Mouse (Mus musculus): Measurements from ENCODE around the gene Obox5. TPM values are rescaled to one million over a fixed set of nuclear protein-coding genes. Genes with fewer than 3 reads are reported as not detected.
"Not testable (repeated sequence)": the region's sequence is repeated elsewhere in the genome, so short reads cannot be mapped to it uniquely, and the experiment has no call there.

The Obox5 gene
- polyA plus RNA-seq (2014; fragmentation: Nextera tagmentation; extraction: Ambion mirVana) = not detected in 2 replicates

GRCm38 (mm10) chr7:15749831-15750230 is at the start of gene Obox5:
Gene Obox5 (plus strand): TSS chr7:15750131.
- H3K36me3 ChIP-seq (ENCODE audit: control insufficient read depth, insufficient read depth, low read length); H3K27ac ChIP-seq (ENCODE audit: low read length); H3K4me2 ChIP-seq (replicated peaks; ENCODE audit: low read depth, low read length); H3K4me1 ChIP-seq (ENCODE audit: control insufficient read depth, insufficient read depth, low read length); H3K9me3 ChIP-seq (ENCODE audit: control insufficient read depth, low read depth, low read length); H3K9ac ChIP-seq (replicated peaks; ENCODE audit: low read depth, low read length); ATAC-seq (ENCODE audit: insufficient number of reproducible peaks, insufficient read depth, low FRiP score, low read depth); H3K4me3 ChIP-seq (ENCODE audit: low read depth, low read length); H3K27me3 ChIP-seq (ENCODE audit: control insufficient read depth, insufficient read depth, low read length): not testable (repeated sequence)
- 93% methylated on average over 2 of the region's 2 CpGs for WGBS

- not testable (repeated sequence) for ATAC-seq (ENCODE audit: insufficient number of reproducible peaks, insufficient read depth, low FRiP score, low read depth); H3K36me3 ChIP-seq (ENCODE audit: control insufficient read depth, insufficient read depth, low read length); H3K9me3 ChIP-seq (ENCODE audit: control insufficient read depth, low read depth, low read length); H3K4me2 ChIP-seq (replicated peaks; ENCODE audit: low read depth, low read length); H3K27me3 ChIP-seq (ENCODE audit: control insufficient read depth, insufficient read depth, low read length); H3K27ac ChIP-seq (ENCODE audit: low read length); H3K9ac ChIP-seq (replicated peaks; ENCODE audit: low read depth, low read length); H3K4me3 ChIP-seq (ENCODE audit: low read depth, low read length); H3K4me1 ChIP-seq (ENCODE audit: control insufficient read depth, insufficient read depth, low read length)
- 74% methylated on average over 5 of the region's 5 CpGs for WGBS
Observed at GRCm38 (mm10) chr7:15749296-15749695, 635 bp upstream of the Obox5 start.

Other genes with a start within 250 kb of the Obox5 start
- not detected in 2 replicates for gene Obox3, start 110.2 kb upstream of the Obox5 start, polyA plus RNA-seq (2014; fragmentation: Nextera tagmentation; extraction: Ambion mirVana)
- gene Obox6, start 89.5 kb downstream of the Obox5 start, polyA plus RNA-seq (2014; fragmentation: Nextera tagmentation; extraction: Ambion mirVana) = not detected in 2 replicates
- gene Crx, start 129.8 kb downstream of the Obox5 start, polyA plus RNA-seq (2014; fragmentation: Nextera tagmentation; extraction: Ambion mirVana) = not detected in 2 replicates
- not detected in 2 replicates for gene Crxos, start 132.5 kb downstream of the Obox5 start, polyA plus RNA-seq (2014; fragmentation: Nextera tagmentation; extraction: Ambion mirVana)
- 958 and 987 TPM in 2 replicates for gene Selenow, start 172.3 kb downstream of the Obox5 start, polyA plus RNA-seq (2014; fragmentation: Nextera tagmentation; extraction: Ambion mirVana)
- gene Nop53, start 195.9 kb downstream of the Obox5 start, polyA plus RNA-seq (2014; fragmentation: Nextera tagmentation; extraction: Ambion mirVana) = 187 and 201 TPM in 2 replicates
- 36.1 and 49.9 TPM in 2 replicates for gene Ehd2, start 217.4 kb downstream of the Obox5 start, polyA plus RNA-seq (2014; fragmentation: Nextera tagmentation; extraction: Ambion mirVana)

All from stomach, embryonic 14.5 days (tissue).